In the genomic region with DNA sequence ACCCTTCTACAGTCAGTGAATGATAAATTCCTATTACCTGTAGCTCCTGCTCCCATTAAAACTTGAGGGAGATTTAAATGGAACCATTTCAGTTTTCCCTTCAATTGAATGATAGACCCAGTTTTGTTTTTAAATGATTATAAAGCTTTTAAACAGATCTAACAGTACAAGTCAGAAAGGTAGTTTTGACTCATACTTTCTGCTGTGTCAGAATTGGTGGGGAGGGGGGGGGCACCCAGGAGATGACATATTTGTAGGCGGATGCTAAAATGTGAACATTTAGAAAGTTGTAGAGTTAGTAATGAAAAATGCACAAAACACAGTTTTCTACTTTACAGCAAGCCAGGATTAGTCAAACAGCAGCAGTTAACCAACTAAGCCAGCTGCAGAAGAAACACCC, we compare ENCODE assay signal across 27 mouse cellular contexts.
DNase-seq lines count a peak whose midpoint lies in the region; ATAC-seq and TF ChIP-seq lines count a peak whose summit lies in the region.
"Had no signal": no experiment of that assay in that cellular context is flagged by ENCODE, and none has a peak within 500 bp of the region (broad histone marks: within the 10 kb centered on the region; RNA-seq: fewer than 3 reads in every experiment).

No protein-coding gene starts in this region.

- TF ChIP-seq EP300 in CH12.LX (IDR thresholded peaks at IDR 0.05; ENCODE audit: low read length) = 0 out of 2 replicates have a peak, but pooled peaks have one; percentile 26

- H3K79me2 ChIP-seq in CH12.LX (replicated peaks; ENCODE audit: control insufficient read depth, extremely low read depth, insufficient read depth, poor library complexity, severe bottlenecking) = no peaks in the 10 kb centered on the region

- H3K36me3 ChIP-seq in CH12.LX (replicated peaks in 1 of 2; ENCODE audit: control insufficient read depth in 1 of 2, insufficient read depth in 1 of 2, low read length in 1 of 2) = no peaks in the 10 kb centered on the region
- no peaks in the 10 kb centered on the region for H3K36me3 ChIP-seq in limb, embryonic 10.5 days
- H3K36me3 ChIP-seq in hindbrain, postnatal 0 days (ENCODE audit: insufficient read depth, low read length) = no peaks in the 10 kb centered on the region
- H3K36me3 ChIP-seq: embryonic facial prominence, embryonic 13.5 days; embryonic facial prominence, embryonic 15.5 days; forebrain, embryonic 10.5 days; forebrain, embryonic 12.5 days; G1E had no signal

- TF ChIP-seq POLR2A in CH12.LX (IDR thresholded peaks at IDR 0.05; ENCODE audit: low read depth, low read length) = no peak

- H3K4me1 ChIP-seq in CH12.LX (ENCODE audit: control insufficient read depth in 1 of 2, insufficient read depth in 2 of 2) = peaks cover 10 to 64% of the 10 kb centered on the region in 2 experiments
- peaks cover 71% of the 10 kb centered on the region for H3K4me1 ChIP-seq in limb, embryonic 10.5 days
- peaks cover 9% of the 10 kb centered on the region for H3K4me1 ChIP-seq in hindbrain, postnatal 0 days (ENCODE audit: insufficient read depth, low read length)

- no peak for TF ChIP-seq RAD21 in CH12.LX (IDR thresholded peaks at IDR 0.05; ENCODE audit: low read depth, low read length)

- H3K4me3 ChIP-seq in CH12.LX (replicated peaks in 1 of 3; ENCODE audit: low read depth in 2 of 3, low read length in 2 of 3, poor library complexity in 1 of 3) = no peak overlapping the region
- H3K4me3 ChIP-seq in limb, embryonic 10.5 days = no peak overlapping the region
- no peak overlapping the region for H3K4me3 ChIP-seq in hindbrain, postnatal 0 days (ENCODE audit: low read length)
- H3K4me3 ChIP-seq: embryonic facial prominence, embryonic 13.5 days; embryonic facial prominence, embryonic 15.5 days; erythroblast, embryonic 14.5 days; forebrain, embryonic 10.5 days; forebrain, embryonic 12.5 days had no signal

- peaks cover 2% of the 10 kb centered on the region for H3K27me3 ChIP-seq in CH12.LX (replicated peaks)
- no peaks in the 10 kb centered on the region for H3K27me3 ChIP-seq in limb, embryonic 10.5 days (ENCODE audit: low read depth, poor library complexity, severe bottlenecking)
- no peaks in the 10 kb centered on the region for H3K27me3 ChIP-seq in hindbrain, postnatal 0 days (ENCODE audit: insufficient read depth, low read length)
- H3K27me3 ChIP-seq: embryonic facial prominence, embryonic 13.5 days; embryonic facial prominence, embryonic 15.5 days; forebrain, embryonic 12.5 days; Patski had no signal

- in situ Hi-C loops in CH12.LX (cut with MboI; ENCODE audit: low pct_ligation_motif_present, low pct_unique_long_range_greater_than_20kb, low sequenced_read_pairs) = no loop called here

- H3K4me2 ChIP-seq in CH12.LX (ENCODE audit: insufficient read depth, low read depth, poor library complexity, severe bottlenecking) = no peak overlapping the region
- no peak overlapping the region for H3K4me2 ChIP-seq in hindbrain, postnatal 0 days (ENCODE audit: low read depth, low read length)
- H3K4me2 ChIP-seq: embryonic facial prominence, embryonic 13.5 days; embryonic facial prominence, embryonic 15.5 days; forebrain, embryonic 12.5 days had no signal

- H3K9ac ChIP-seq in CH12.LX (ENCODE audit: insufficient read depth, low read depth) = no peak overlapping the region
- no peak overlapping the region for H3K9ac ChIP-seq in hindbrain, postnatal 0 days (replicated peaks; ENCODE audit: low read length)
- H3K9ac ChIP-seq: embryonic facial prominence, embryonic 13.5 days; embryonic facial prominence, embryonic 15.5 days; forebrain, embryonic 12.5 days had no signal

- 95% methylated on average over 1 of the region's 1 CpGs for WGBS in limb, embryonic 10.5 days
- WGBS in hindbrain, postnatal 0 days = 97% methylated on average over 1 of the region's 1 CpGs

- DNase-seq in testis, postnatal 10 days (ENCODE audit: low spot score) = peak; percentile 1
- DNase-seq in testis, postnatal 14 days (ENCODE audit: low spot score) = no peak
- DNase-seq in CH12.LX (ENCODE audit: extremely low read depth) = no peak
- DNase-seq in induced T-regulatory cell, adult 2 months (ENCODE audit: low read depth) = peak; percentile 58
- DNase-seq in limb, embryonic 10.5 days (ENCODE audit: low spot score) = no peak
- no peak for DNase-seq in right cerebral cortex, postnatal 25 days
- DNase-seq in hindbrain, postnatal 0 days (ENCODE audit: low spot score) = no peak
- no peak for DNase-seq in kidney, postnatal 36 days
- DNase-seq: adrenal gland, adult 2 months; adrenal gland, postnatal 10 days; adrenal gland, postnatal 25 days; cerebellum, adult 11 months; cerebellum, adult 18-20 months; cerebellum, adult 8-10 months; cerebellum, adult 9-11 months; cerebellum, postnatal 14 days; cerebellum, postnatal 36 days; embryo, embryonic 11 days had no signal

- no peaks in the 10 kb centered on the region for H3K9me3 ChIP-seq in CH12.LX (replicated peaks; ENCODE audit: low read length)
- no peaks in the 10 kb centered on the region for H3K9me3 ChIP-seq in limb, embryonic 10.5 days (replicated peaks)
- no peaks in the 10 kb centered on the region for H3K9me3 ChIP-seq in hindbrain, postnatal 0 days (ENCODE audit: low read length)
- H3K9me3 ChIP-seq: embryonic facial prominence, embryonic 15.5 days; forebrain, embryonic 10.5 days had no signal

- dilution Hi-C loops in CH12.LX (cut with MboI; ENCODE audit: extremely low pct_ligation_motif_present, extremely low pct_unique_long_range_greater_than_20kb, low sequenced_read_pairs) = no loop called here

- no peak overlapping the region for H3K27ac ChIP-seq in CH12.LX (ENCODE audit: insufficient read depth, low read depth)
- 0 out of 2 replicates have a peak overlapping the region, but pooled peaks have one; percentile 51 for H3K27ac ChIP-seq in limb, embryonic 10.5 days
- no peak overlapping the region for H3K27ac ChIP-seq in hindbrain, postnatal 0 days
- H3K27ac ChIP-seq: embryonic facial prominence, embryonic 13.5 days; embryonic facial prominence, embryonic 15.5 days; forebrain, embryonic 10.5 days; forebrain, embryonic 12.5 days had no signal

- no peak for TF ChIP-seq CTCF in CH12.LX (conservative IDR thresholded peaks at IDR 0.05 in 1 of 2, IDR thresholded peaks at IDR 0.05 in 1 of 2; ENCODE audit: low read depth in 2 of 2, low read length in 2 of 2)
- no peak for TF ChIP-seq CTCF in hindbrain, postnatal 0 days (IDR thresholded peaks at IDR 0.05; ENCODE audit: low read depth)

- ATAC-seq in hindbrain, postnatal 0 days = no peak
- ATAC-seq: forebrain, embryonic 14.5 days; forebrain, embryonic 16.5 days; Patski had no signal

TF ChIP-seq in CH12.LX, 34 proteins besides CTCF, POLR2A, EP300 and RAD21:
- TF ChIP-seq IRF4 (IDR thresholded peaks at IDR 0.05; ENCODE audit: low read depth, low read length) (peak; percentile 63; the same call in 1 of the 2 replicates), UBTF (IDR thresholded peaks at IDR 0.05; ENCODE audit: low read depth, low read length) (no peak), ETS1 (conservative IDR thresholded peaks at IDR 0.05; ENCODE audit: low read depth, low read length) (peak; percentile 34), ZNF384 (IDR thresholded peaks at IDR 0.05; ENCODE audit: low read depth, low read length) (no peak)

Comparison
In these comparisons a context has a peak if more than half of its experiments do, and no peak if none do; other contexts are left out.
1. DNase-seq: peak in testis, postnatal 10 days (single experiment) and induced T-regulatory cell, adult 2 months (single experiment); none in testis, postnatal 14 days (single experiment), CH12.LX (single experiment), limb, embryonic 10.5 days (single experiment), right cerebral cortex, postnatal 25 days (single experiment), hindbrain, postnatal 0 days (single experiment) and kidney, postnatal 36 days (0 of 2).